In genomic region chr11:95990431-95990830, GRCm38 (mm10) we compare ENCODE assay signal across 11 mouse cellular contexts. TPM values are rescaled to one million over a fixed set of nuclear protein-coding genes. Genes with fewer than 3 reads are reported as not detected.
DNase-seq lines count a peak whose midpoint lies in the region; ATAC-seq and TF ChIP-seq lines count a peak whose summit lies in the region.
"Had no signal": no experiment of that assay in that cellular context is flagged by ENCODE, and none has a peak within 500 bp of the region (broad histone marks: within the 10 kb centered on the region; RNA-seq: fewer than 3 reads in every experiment).

No protein-coding gene starts in this region.

- TF ChIP-seq EP300 in heart, adult 2 months (IDR thresholded peaks at IDR 0.05; ENCODE audit: insufficient read depth, low read depth, low read length), result no peak
- no peak for TF ChIP-seq EP300 in liver, embryonic 14.5 days (IDR thresholded peaks at IDR 0.05; ENCODE audit: low read depth)

- H3K4me2 ChIP-seq in liver, embryonic 14.5 days (ENCODE audit: low read depth), result peak overlapping the region; percentile 59

- H3K27me3 ChIP-seq in heart, embryonic 10.5 days (ENCODE audit: insufficient read depth, poor library complexity, severe bottlenecking), result no peaks in the 10 kb centered on the region
- peaks cover 2% of the 10 kb centered on the region; the same call in 1 of the 2 replicates for H3K27me3 ChIP-seq in heart, adult 2 months (ENCODE audit: control insufficient read depth, insufficient read depth, low read length)
- H3K27me3 ChIP-seq in E14TG2a.4 (ENCODE audit: insufficient read depth, low read length), result no peaks in the 10 kb centered on the region
- H3K27me3 ChIP-seq in hindbrain, embryonic 10.5 days (ENCODE audit: insufficient read depth, poor library complexity, severe bottlenecking), result no peaks in the 10 kb centered on the region
- no peaks in the 10 kb centered on the region for H3K27me3 ChIP-seq in liver, embryonic 14.5 days (ENCODE audit: control insufficient read depth, insufficient read depth, low read length)

- TF ChIP-seq CTCF in heart, adult 2 months (IDR thresholded peaks at IDR 0.05), result no peak
- no peak for TF ChIP-seq CTCF in E14TG2a.4 (conservative IDR thresholded peaks at IDR 0.05; ENCODE audit: low read length)
- TF ChIP-seq CTCF in liver, embryonic 14.5 days (IDR thresholded peaks at IDR 0.05; ENCODE audit: low read depth), result no peak

- H3K9ac ChIP-seq in heart, adult 2 months (ENCODE audit: low read depth, low read length), result no peak overlapping the region
- H3K9ac ChIP-seq in liver, embryonic 14.5 days (replicated peaks), result no peak overlapping the region

- H3K27ac ChIP-seq in heart, embryonic 10.5 days, result peak overlapping the region; percentile 95
- H3K27ac ChIP-seq in heart, adult 2 months, result no peak overlapping the region
- peak overlapping the region; percentile 99 for H3K27ac ChIP-seq in hindbrain, embryonic 10.5 days
- H3K27ac ChIP-seq in liver, embryonic 14.5 days, result no peak overlapping the region
- H3K27ac ChIP-seq: left cerebral cortex, adult 2 months had no signal

- DNase-seq in heart, embryonic 10.5 days (ENCODE audit: low spot score), result no peak
- DNase-seq in heart, adult 2 months, result no peak
- no peak for DNase-seq in hindbrain, embryonic 10.5 days (ENCODE audit: low spot score)
- DNase-seq in liver, embryonic 14.5 days (ENCODE audit: low read depth in 3 of 3, low spot score in 3 of 3), result no peak
- DNase-seq in spleen, postnatal 14 days (ENCODE audit: low spot score in 2 of 2), result no peak
- DNase-seq in thymus, postnatal 10 days (ENCODE audit: low spot score in 2 of 2), result no peak
- DNase-seq: cerebellum, adult 11 months had no signal

- H3K4me1 ChIP-seq in heart, embryonic 10.5 days, result peaks cover 75% of the 10 kb centered on the region
- no peaks in the 10 kb centered on the region for H3K4me1 ChIP-seq in heart, adult 2 months (ENCODE audit: control insufficient read depth, insufficient read depth, low read length)
- peaks cover 92% of the 10 kb centered on the region for H3K4me1 ChIP-seq in E14TG2a.4 (replicated peaks; ENCODE audit: low read depth, low read length)
- H3K4me1 ChIP-seq in hindbrain, embryonic 10.5 days (replicated peaks), result peaks cover 76% of the 10 kb centered on the region
- peaks cover 17 to 46% of the 10 kb centered on the region in 2 experiments for H3K4me1 ChIP-seq in liver, embryonic 14.5 days (replicated peaks; ENCODE audit: control insufficient read depth in 2 of 2, insufficient read depth in 2 of 2, low read length in 1 of 2)

- no peak for ATAC-seq in liver, embryonic 14.5 days (ENCODE audit: insufficient read depth)
- no peak for ATAC-seq in CD4-positive, CD25-positive, alpha-beta regulatory T cell, adult 4 months

- intact Hi-C loops in heart, adult 2 months (cut with DNase I), result no loop called here

- no peaks in the 10 kb centered on the region for H3K79me2 ChIP-seq in heart, adult 2 months (replicated peaks; ENCODE audit: control insufficient read depth, insufficient read depth, low read length)

- 0 out of 2 replicates have a peak, but pooled peaks cover 4% of the 10 kb centered on the region for H3K9me3 ChIP-seq in heart, embryonic 10.5 days
- H3K9me3 ChIP-seq in E14TG2a.4 (ENCODE audit: low read length), result peaks cover 15% of the 10 kb centered on the region
- peaks cover 11% of the 10 kb centered on the region for H3K9me3 ChIP-seq in hindbrain, embryonic 10.5 days
- H3K9me3 ChIP-seq in liver, embryonic 14.5 days (ENCODE audit: control insufficient read depth, low read length), result no peaks in the 10 kb centered on the region

- 42% methylated on average over 4 of the region's 4 CpGs for whole genome bisulfite sequencing in heart, embryonic 10.5 days
- 94% methylated on average over 4 of the region's 4 CpGs for WGBS in heart, adult 2 months
- WGBS in hindbrain, embryonic 10.5 days, result 35% methylated on average over 4 of the region's 4 CpGs
- WGBS in liver, embryonic 14.5 days (ENCODE audit: insufficient replicate concordance), result 72% methylated on average over 4 of the region's 4 CpGs

- TF ChIP-seq POLR2A in heart, adult 2 months (IDR thresholded peaks at IDR 0.05; ENCODE audit: insufficient read depth, low read depth, low read length), result no peak

- H3K4me3 ChIP-seq in heart, embryonic 10.5 days, result peak overlapping the region; percentile 62
- no peak overlapping the region for H3K4me3 ChIP-seq in heart, adult 2 months
- peak overlapping the region; percentile 78 for H3K4me3 ChIP-seq in E14TG2a.4 (replicated peaks; ENCODE audit: low read length)
- H3K4me3 ChIP-seq in hindbrain, embryonic 10.5 days, result peak overlapping the region; percentile 63
- peak overlapping the region in 1 of 2 experiments; percentile 39; a peak in 1 of 4 replicates for H3K4me3 ChIP-seq in liver, embryonic 14.5 days (ENCODE audit: insufficient read depth in 1 of 2, low read depth in 2 of 2, low read length in 2 of 2)

- H3K36me3 ChIP-seq in heart, embryonic 10.5 days, result peaks cover 31% of the 10 kb centered on the region
- no peaks in the 10 kb centered on the region for H3K36me3 ChIP-seq in heart, adult 2 months (ENCODE audit: control insufficient read depth, insufficient read depth, low read length)
- H3K36me3 ChIP-seq in E14TG2a.4 (ENCODE audit: insufficient read depth, low read length), result peaks cover 80% of the 10 kb centered on the region
- H3K36me3 ChIP-seq in hindbrain, embryonic 10.5 days, result peaks cover 74% of the 10 kb centered on the region
- no peaks in the 10 kb centered on the region for H3K36me3 ChIP-seq in liver, embryonic 14.5 days (replicated peaks; ENCODE audit: control insufficient read depth, insufficient read depth, low read depth)

RNA-seq across cellular contexts. Expression of gene Igf2bp1, which starts 15.3 kb away (rescaled TPM):
- polyA plus RNA-seq in heart, embryonic 10.5 days (2016; fragmentation: Nextera tagmentation; extraction: Ambion mirVana), result 88.7 and 107 TPM in 2 replicates
- total RNA-seq in heart, adult 2 months (2021), result under 1 TPM; 0.05 to 0.23 TPM
- 0.31 TPM in 1 of 2 replicates, not detected in the other for polyA plus RNA-seq in heart, adult 2 months (2012; rRNA removed)
- polyA plus RNA-seq in hindbrain, embryonic 10.5 days (2016; fragmentation: Nextera tagmentation; extraction: Ambion mirVana), result 167 and 186 TPM in 2 replicates
- polyA plus RNA-seq in liver, embryonic 14.5 days (2012; rRNA removed), result 3.0 and 4.1 TPM in 2 replicates
- 7.1 and 7.6 TPM in 2 replicates for polyA plus RNA-seq in liver, embryonic 14.5 days (2014; fragmentation: Nextera tagmentation; extraction: Ambion mirVana)
- polyA plus RNA-seq in CD4-positive, CD25-positive, alpha-beta regulatory T cell, adult 4 months (2017; shearing (Covaris generic)), result not detected
- total RNA-seq: gastrocnemius, adult 8-10 months had no signal

RNA-seq across cellular contexts. Expression of gene Gip, which starts 33.9 kb away (rescaled TPM):
- not detected in 2 replicates for polyA plus RNA-seq in heart, embryonic 10.5 days (2016; fragmentation: Nextera tagmentation; extraction: Ambion mirVana)
- not detected for total RNA-seq in heart, adult 2 months (2021)
- not detected in 2 replicates for polyA plus RNA-seq in heart, adult 2 months (2012; rRNA removed)
- not detected in 2 replicates for polyA plus RNA-seq in hindbrain, embryonic 10.5 days (2016; fragmentation: Nextera tagmentation; extraction: Ambion mirVana)
- polyA plus RNA-seq in liver, embryonic 14.5 days (2012; rRNA removed), result 0.09 TPM in 1 of 2 replicates, not detected in the other
- polyA plus RNA-seq in liver, embryonic 14.5 days (2014; fragmentation: Nextera tagmentation; extraction: Ambion mirVana), result not detected in 2 replicates
- polyA plus RNA-seq in CD4-positive, CD25-positive, alpha-beta regulatory T cell, adult 4 months (2017; shearing (Covaris generic)), result not detected
- total RNA-seq: gastrocnemius, adult 8-10 months; left cerebral cortex, adult 2 months had no signal

RNA-seq across cellular contexts. Expression of gene Snf8, which starts 44.3 kb away (rescaled TPM):
- polyA plus RNA-seq in heart, embryonic 10.5 days (2016; fragmentation: Nextera tagmentation; extraction: Ambion mirVana), result 88.3 and 102 TPM in 2 replicates
- 10 to 100 TPM; 44.9 to 49.1 TPM for total RNA-seq in heart, adult 2 months (2021)
- 18.8 and 23.0 TPM in 2 replicates for polyA plus RNA-seq in heart, adult 2 months (2012; rRNA removed)
- polyA plus RNA-seq in hindbrain, embryonic 10.5 days (2016; fragmentation: Nextera tagmentation; extraction: Ambion mirVana), result 118 and 126 TPM in 2 replicates
- 18.5 and 28.2 TPM in 2 replicates for polyA plus RNA-seq in liver, embryonic 14.5 days (2012; rRNA removed)
- polyA plus RNA-seq in liver, embryonic 14.5 days (2014; fragmentation: Nextera tagmentation; extraction: Ambion mirVana), result 28.9 and 30.0 TPM in 2 replicates
- polyA plus RNA-seq in CD4-positive, CD25-positive, alpha-beta regulatory T cell, adult 4 months (2017; shearing (Covaris generic)), result 10 to 100 TPM; 32.8 to 42.6 TPM

Comparison
In these comparisons a context has a peak if more than half of its experiments do, and no peak if none do; other contexts are left out.
1. H3K27ac ChIP-seq: peak in heart, embryonic 10.5 days (single experiment) and hindbrain, embryonic 10.5 days (single experiment); none in heart, adult 2 months (single experiment) and liver, embryonic 14.5 days (single experiment).
2. RNA of gene Igf2bp1, which starts 15.3 kb away (polyA plus RNA-seq): 167 to 186 TPM in hindbrain, embryonic 10.5 days and 88.7 to 107 TPM in heart, embryonic 10.5 days; 3.0 to 7.6 TPM in liver, embryonic 14.5 days, 0.31 TPM in heart, adult 2 months and not detected in CD4-positive, CD25-positive, alpha-beta regulatory T cell, adult 4 months; every median in the first group is over 10 times any median in the second.